29 mouse cellular contexts compared by ENCODE assay signal in genomic region chr9:24315835-24316234, GRCm38 (mm10).
DNase-seq lines count a peak whose midpoint lies in the region; ATAC-seq and TF ChIP-seq lines count a peak whose summit lies in the region.
"Had no signal": no experiment of that assay in that cellular context is flagged by ENCODE, and none has a peak within 500 bp of the region (broad histone marks: within the 10 kb centered on the region; RNA-seq: fewer than 3 reads in every experiment).

No protein-coding gene starts in this region.

- H3K9me3 ChIP-seq in liver, postnatal 0 days (ENCODE audit: low read length) = no peaks in the 10 kb centered on the region
- H3K9me3 ChIP-seq: embryonic facial prominence, embryonic 10.5 days; embryonic facial prominence, embryonic 13.5 days; forebrain, embryonic 10.5 days; forebrain, embryonic 13.5 days; heart, embryonic 12.5 days; heart, embryonic 15.5 days; hindbrain, embryonic 10.5 days; hindbrain, embryonic 13.5 days; intestine, embryonic 15.5 days had no signal

- no peaks in the 10 kb centered on the region for H3K4me1 ChIP-seq in liver, postnatal 0 days (ENCODE audit: insufficient read depth)
- H3K4me1 ChIP-seq: embryonic facial prominence, embryonic 10.5 days; embryonic facial prominence, embryonic 13.5 days; forebrain, embryonic 10.5 days; forebrain, embryonic 13.5 days; hindbrain, embryonic 10.5 days; hindbrain, embryonic 13.5 days; intestine, embryonic 15.5 days had no signal

- H3K27me3 ChIP-seq in liver, postnatal 0 days (ENCODE audit: insufficient read depth, low read length) = no peaks in the 10 kb centered on the region
- H3K27me3 ChIP-seq: embryonic facial prominence, embryonic 13.5 days; forebrain, embryonic 13.5 days; heart, embryonic 12.5 days; heart, embryonic 15.5 days; hindbrain, embryonic 13.5 days; intestine, embryonic 15.5 days; Patski had no signal

- no peak for TF ChIP-seq EP300 in liver, postnatal 0 days (IDR thresholded peaks at IDR 0.05; ENCODE audit: low read depth)

- H3K4me2 ChIP-seq in liver, postnatal 0 days (ENCODE audit: low read depth, low read length) = no peak overlapping the region
- H3K4me2 ChIP-seq: embryonic facial prominence, embryonic 13.5 days; forebrain, embryonic 13.5 days; heart, embryonic 12.5 days; heart, embryonic 15.5 days; hindbrain, embryonic 13.5 days; intestine, embryonic 15.5 days had no signal

- H3K9ac ChIP-seq in liver, postnatal 0 days (replicated peaks) = no peak overlapping the region
- H3K9ac ChIP-seq: embryonic facial prominence, embryonic 13.5 days; forebrain, embryonic 13.5 days; heart, embryonic 12.5 days; heart, embryonic 15.5 days; hindbrain, embryonic 13.5 days; intestine, embryonic 15.5 days had no signal

- ATAC-seq in liver, postnatal 0 days = no peak
- ATAC-seq: forebrain, embryonic 13.5 days; forebrain, embryonic 16.5 days; hindbrain, embryonic 16.5 days; intestine, embryonic 15.5 days; Patski had no signal

- peak; percentile 9 for DNase-seq in adrenal gland, adult 2 months
- DNase-seq in adrenal gland, postnatal 36 days = no peak
- DNase-seq in 3134 (ENCODE audit: extremely low read depth, insufficient read length, low spot score) (peak; percentile 9), NIH3T3 (ENCODE audit: low read depth) (peak; percentile 63)
- DNase-seq in liver, postnatal 0 days = no peak
- no peak for DNase-seq in cerebellum, adult 18-20 months
- DNase-seq: adrenal gland, postnatal 14 days; cerebellum, adult 11 months; cerebellum, adult 8-10 months; cerebellum, postnatal 10 days; cerebellum, postnatal 36 days; embryo, embryonic 11 days; gastrocnemius, postnatal 25 days; heart, adult 18-20 months; heart, postnatal 10 days; heart, postnatal 36 days; kidney, adult 11 months had no signal

- H3K36me3 ChIP-seq in liver, postnatal 0 days (replicated peaks; ENCODE audit: insufficient read depth, low read length) = no peaks in the 10 kb centered on the region
- H3K36me3 ChIP-seq: embryonic facial prominence, embryonic 10.5 days; embryonic facial prominence, embryonic 13.5 days; forebrain, embryonic 10.5 days; heart, embryonic 12.5 days; heart, embryonic 15.5 days; hindbrain, embryonic 10.5 days; hindbrain, embryonic 13.5 days; intestine, embryonic 15.5 days had no signal

- no peak for TF ChIP-seq CTCF in liver, postnatal 0 days (IDR thresholded peaks at IDR 0.05; ENCODE audit: low read depth)

- WGBS in liver, postnatal 0 days (ENCODE audit: insufficient replicate concordance) = 88% methylated on average over 2 of the region's 2 CpGs

- no peak overlapping the region for H3K27ac ChIP-seq in liver, postnatal 0 days (ENCODE audit: low read depth)
- H3K27ac ChIP-seq: embryonic facial prominence, embryonic 10.5 days; embryonic facial prominence, embryonic 13.5 days; forebrain, embryonic 10.5 days; forebrain, embryonic 13.5 days; heart, embryonic 15.5 days; hindbrain, embryonic 10.5 days; hindbrain, embryonic 13.5 days; intestine, embryonic 15.5 days had no signal

- H3K4me3 ChIP-seq in liver, postnatal 0 days (ENCODE audit: low read depth, low read length) = no peak overlapping the region
- H3K4me3 ChIP-seq: embryonic facial prominence, embryonic 10.5 days; embryonic facial prominence, embryonic 13.5 days; forebrain, embryonic 10.5 days; forebrain, embryonic 13.5 days; heart, embryonic 12.5 days; heart, embryonic 15.5 days; hindbrain, embryonic 10.5 days; hindbrain, embryonic 13.5 days; intestine, embryonic 15.5 days had no signal

Comparison
In these comparisons a context has a peak if more than half of its experiments do, and no peak if none do; other contexts are left out.
1. DNase-seq: peak in adrenal gland, adult 2 months (single experiment), 3134 (single experiment) and NIH3T3 (single experiment); none in adrenal gland, postnatal 36 days (0 of 2), liver, postnatal 0 days (single experiment) and cerebellum, adult 18-20 months (0 of 2).